Mouse (Mus musculus) CH12.LX (cell line): ENCODE measurements around the gene Hnrnpll. TPM values are rescaled to one million over a fixed set of nuclear protein-coding genes. Genes with fewer than 3 reads are reported as not detected.
A peak's percentile ranks its signal among the peaks of the same experiment; 100 is the strongest.

ENCODE experiments used
- DNase-seq: peaks from one replicate; pipeline ENCODE4 v3.0.0-alpha.2; 2013; ENCODE audit errors: extremely low read depth
- H3K27ac ChIP-seq: 2 replicates; pipeline ENCODE4 v1.5.1; 2012; ENCODE audit warnings: low read depth, mild to moderate bottlenecking, control low read depth, moderate library complexity; ENCODE audit not compliant: insufficient read depth
- H3K27me3 ChIP-seq: replicated peaks from 2 replicates; pipeline ENCODE3; 2012; ENCODE audit warnings: inconsistent platforms
- H3K36me3 ChIP-seq, 2 experiments: replicated peaks in 1 of 2; 2 replicates each; pipeline versions ENCODE3 to v1.6.1; 2012; ENCODE audit warnings: inconsistent platforms in 1 of 2, low read length in 1 of 2, mild to moderate bottlenecking in 1 of 2, mixed read lengths in 1 of 2, moderate library complexity in 1 of 2; ENCODE audit not compliant: control insufficient read depth in 1 of 2, insufficient read depth in 1 of 2
- H3K4me1 ChIP-seq, 2 experiments: 2 replicates each; pipeline ENCODE4 v1.6.1; 2012; ENCODE audit warnings: inconsistent platforms in 1 of 2, moderate library complexity in 1 of 2; ENCODE audit not compliant: insufficient read depth in 2 of 2, control insufficient read depth in 1 of 2
- H3K4me2 ChIP-seq: 2 replicates; pipeline ENCODE4 v1.6.1; 2012; ENCODE audit warnings: low read depth, mild to moderate bottlenecking, control low read depth; ENCODE audit not compliant: poor library complexity, insufficient read depth, severe bottlenecking
- H3K4me3 ChIP-seq, 3 experiments: fragments of 150-350 bp in 1 of 3; sonication (generic) in 1 of 3; replicated peaks in 1 of 3; 2 replicates each; pipeline versions ENCODE3 to v1.5.1; 2011 to 2012; ENCODE audit warnings: low read depth in 2 of 3, low read length in 2 of 3, mild to moderate bottlenecking in 2 of 3, moderate library complexity in 2 of 3, control low read depth in 1 of 3, improper control_type of control experiment in 1 of 3, inconsistent platforms in 1 of 3, mixed read lengths in 1 of 3; ENCODE audit not compliant: poor library complexity in 1 of 3
- H3K79me2 ChIP-seq: replicated peaks from 2 replicates; pipeline ENCODE4 v1.6.1; 2012; ENCODE audit warnings: mild to moderate bottlenecking, moderate library complexity; ENCODE audit not compliant: control insufficient read depth, poor library complexity, insufficient read depth, severe bottlenecking; ENCODE audit errors: extremely low read depth
- H3K9ac ChIP-seq: 2 replicates; pipeline ENCODE4 v1.6.1; 2012; ENCODE audit warnings: low read depth, mild to moderate bottlenecking, control low read depth, moderate library complexity; ENCODE audit not compliant: insufficient read depth
- H3K9me3 ChIP-seq: replicated peaks from 2 replicates; pipeline ENCODE3; 2012; ENCODE audit warnings: low read length, inconsistent platforms, mixed read lengths
- BHLHE40 ChIP-seq: IDR thresholded peaks from 2 replicates; pipeline ENCODE4 v1.6.1; 2011; ENCODE audit warnings: mild to moderate bottlenecking, low read depth, low read length, improper control_type of control experiment
- CHD1 ChIP-seq: IDR thresholded peaks from 2 replicates; pipeline ENCODE4 v1.6.1; 2012; ENCODE audit warnings: low read depth, low read length, improper control_type of control experiment, inconsistent platforms
- EP300 ChIP-seq: IDR thresholded peaks from 2 replicates; pipeline ENCODE4 v1.6.1; 2011; ENCODE audit warnings: low read length, improper control_type of control experiment
- ETS1 ChIP-seq: conservative IDR thresholded peaks from 2 replicates; pipeline ENCODE4 v1.6.1; 2012; ENCODE audit warnings: low read depth, mild to moderate bottlenecking, inconsistent platforms, low read length, improper control_type of control experiment, moderate library complexity
- HCFC1 ChIP-seq: IDR thresholded peaks from 2 replicates; pipeline ENCODE4 v1.6.1; 2012; ENCODE audit warnings: low read depth, mild to moderate bottlenecking, inconsistent platforms, low read length, improper control_type of control experiment
- JUN ChIP-seq: IDR thresholded peaks from 2 replicates; pipeline ENCODE4 v1.6.1; 2011; ENCODE audit warnings: low read depth, mild to moderate bottlenecking, low read length, improper control_type of control experiment, moderate library complexity; ENCODE audit not compliant: insufficient read depth
- KAT2A ChIP-seq: IDR thresholded peaks from 2 replicates; pipeline ENCODE4 v1.6.1; 2012; ENCODE audit warnings: low read length, improper control_type of control experiment, inconsistent platforms; ENCODE audit not compliant: insufficient replicate concordance
- MAFK ChIP-seq: IDR thresholded peaks from 2 replicates; pipeline ENCODE4 v1.6.1; 2011; ENCODE audit warnings: low read length, improper control_type of control experiment; ENCODE audit not compliant: insufficient replicate concordance
- MAX ChIP-seq: IDR thresholded peaks from 2 replicates; pipeline ENCODE4 v1.6.1; 2011; ENCODE audit warnings: low read length, improper control_type of control experiment
- MAZ ChIP-seq: IDR thresholded peaks from 2 replicates; pipeline ENCODE4 v1.6.1; 2012; ENCODE audit warnings: low read depth, mild to moderate bottlenecking, inconsistent platforms, low read length, improper control_type of control experiment, moderate library complexity
- MEF2A ChIP-seq: IDR thresholded peaks from 2 replicates; pipeline ENCODE4 v1.6.1; 2014; ENCODE audit warnings: low read depth, mild to moderate bottlenecking, inconsistent platforms, low read length, improper control_type of control experiment, borderline replicate concordance
- MXI1 ChIP-seq: IDR thresholded peaks from 2 replicates; pipeline ENCODE4 v1.6.1; 2011; ENCODE audit warnings: mild to moderate bottlenecking, low read depth, low read length, improper control_type of control experiment
- MYC ChIP-seq: IDR thresholded peaks from 2 replicates; pipeline ENCODE4 v1.6.1; 2011; ENCODE audit warnings: low read depth, mild to moderate bottlenecking, improper control_type of control experiment, low read length
- NELFE ChIP-seq: IDR thresholded peaks from 2 replicates; pipeline ENCODE4 v1.6.1; 2011; ENCODE audit warnings: low read depth, low read length, improper control_type of control experiment
- NRF1 ChIP-seq: IDR thresholded peaks from 2 replicates; pipeline ENCODE4 v1.6.1; 2014; ENCODE audit warnings: low read depth, mild to moderate bottlenecking, inconsistent platforms, low read length, improper control_type of control experiment, moderate library complexity
- PAX5 ChIP-seq: IDR thresholded peaks from 2 replicates; pipeline ENCODE4 v1.6.1; 2012; ENCODE audit warnings: low read length, inconsistent platforms, mixed read lengths
- POLR2A ChIP-seq: IDR thresholded peaks from 2 replicates; pipeline ENCODE4 v1.6.1; 2011; ENCODE audit warnings: low read depth, mild to moderate bottlenecking, improper control_type of control experiment, low read length
- RAD21 ChIP-seq: IDR thresholded peaks from 2 replicates; pipeline ENCODE4 v1.6.1; 2011; ENCODE audit warnings: low read depth, mild to moderate bottlenecking, low read length, improper control_type of control experiment, moderate library complexity
- RCOR1 ChIP-seq: conservative IDR thresholded peaks from 2 replicates; pipeline ENCODE4 v1.6.1; 2012; ENCODE audit warnings: low read depth, mild to moderate bottlenecking, inconsistent platforms, low read length, improper control_type of control experiment
- SIN3A ChIP-seq: IDR thresholded peaks from 2 replicates; pipeline ENCODE4 v1.6.1; 2012; ENCODE audit warnings: low read length, improper control_type of control experiment, inconsistent platforms
- SMC3 ChIP-seq: IDR thresholded peaks from 2 replicates; pipeline ENCODE4 v1.6.1; 2011; ENCODE audit warnings: low read depth, low read length, improper control_type of control experiment
- TBP ChIP-seq: conservative IDR thresholded peaks from 2 replicates; pipeline ENCODE4 v1.6.1; 2011; ENCODE audit warnings: low read depth, low read length, improper control_type of control experiment
- TCF12 ChIP-seq: IDR thresholded peaks from 2 replicates; pipeline ENCODE4 v1.6.1; 2014; ENCODE audit warnings: low read depth, mild to moderate bottlenecking, inconsistent platforms, low read length, improper control_type of control experiment
- USF2 ChIP-seq: conservative IDR thresholded peaks from 2 replicates; pipeline ENCODE4 v1.6.1; 2011; ENCODE audit warnings: low read depth, low read length, improper control_type of control experiment
- ZKSCAN1 ChIP-seq: IDR thresholded peaks from 2 replicates; pipeline ENCODE4 v1.6.1; 2012; ENCODE audit warnings: low read depth, inconsistent platforms, low read length, improper control_type of control experiment, borderline replicate concordance
- dilution Hi-C: fragments of 300-500 bp; cut with MboI; formaldehyde crosslinking; loops from 2 replicates; pipeline ENCODE4 v1.14.3; 2020; ENCODE audit warnings: low sequenced_read_pairs; ENCODE audit not compliant: extremely low pct_unique_long_range_greater_than_20kb, extremely low pct_ligation_motif_present
- in situ Hi-C: fragments of 300-500 bp; cut with MboI; formaldehyde crosslinking; loops from 3 replicates; pipeline ENCODE4 v1.14.3; 2019; ENCODE audit warnings: low sequenced_read_pairs, low pct_ligation_motif_present, low pct_unique_long_range_greater_than_20kb, mixed read lengths
- polyA plus RNA-seq: library from polyadenylated mRNA; unstranded; fragments of >175 nt; gene quantifications from 2 replicates; pipeline ENCODE4 v1.2.1, GENCODE M21; 2012; ENCODE audit warnings: low read depth; ENCODE audit not compliant: insufficient read length
- total RNA-seq, 2 experiments: library from RNA; depleted of rRNA; stranded (reverse); fragments of 300-350 nt in 1 of 2; fragments of >200 nt in 1 of 2; gene quantifications; 2 replicates each; pipeline ENCODE4 v1.2.3; 2012 to 2014

The Hnrnpll gene
- total and polyA plus RNA-seq, 3 experiments: 14.4 to 24.1 (median 22.3) TPM

DNA sequence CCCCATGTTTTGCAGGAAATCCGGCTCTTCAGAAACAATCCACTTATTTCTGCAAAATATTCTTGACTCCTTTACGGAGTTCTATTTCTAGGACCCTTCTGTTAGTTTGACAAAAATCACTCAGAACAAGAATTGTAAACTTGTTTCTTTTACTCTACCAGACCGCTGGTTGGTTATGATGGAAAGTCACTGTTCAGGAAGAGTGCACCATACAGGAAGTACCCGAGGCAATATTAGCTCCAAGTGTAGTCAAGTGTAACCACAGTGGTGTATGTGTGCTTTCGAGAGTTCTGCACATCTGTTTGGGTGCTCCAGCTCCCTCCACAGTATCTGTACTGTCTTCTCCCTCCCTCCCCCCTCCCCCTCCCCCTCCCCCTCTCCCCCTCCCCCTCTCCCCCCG, 5.1 kb upstream of the Hnrnpll start (continued):
- no peak for TF ChIP-seq CHD1
- TF ChIP-seq MAFK: peak; percentile 93
- TF ChIP-seq TBP: no peak
- TF ChIP-seq MAX: 0 out of 2 replicates have a peak, but pooled peaks have one; percentile 67
- no peak for TF ChIP-seq RAD21
- TF ChIP-seq USF2: no peak
- TF ChIP-seq ZKSCAN1: no peak
- TF ChIP-seq, all 38 proteins: peak for 21

DNA sequence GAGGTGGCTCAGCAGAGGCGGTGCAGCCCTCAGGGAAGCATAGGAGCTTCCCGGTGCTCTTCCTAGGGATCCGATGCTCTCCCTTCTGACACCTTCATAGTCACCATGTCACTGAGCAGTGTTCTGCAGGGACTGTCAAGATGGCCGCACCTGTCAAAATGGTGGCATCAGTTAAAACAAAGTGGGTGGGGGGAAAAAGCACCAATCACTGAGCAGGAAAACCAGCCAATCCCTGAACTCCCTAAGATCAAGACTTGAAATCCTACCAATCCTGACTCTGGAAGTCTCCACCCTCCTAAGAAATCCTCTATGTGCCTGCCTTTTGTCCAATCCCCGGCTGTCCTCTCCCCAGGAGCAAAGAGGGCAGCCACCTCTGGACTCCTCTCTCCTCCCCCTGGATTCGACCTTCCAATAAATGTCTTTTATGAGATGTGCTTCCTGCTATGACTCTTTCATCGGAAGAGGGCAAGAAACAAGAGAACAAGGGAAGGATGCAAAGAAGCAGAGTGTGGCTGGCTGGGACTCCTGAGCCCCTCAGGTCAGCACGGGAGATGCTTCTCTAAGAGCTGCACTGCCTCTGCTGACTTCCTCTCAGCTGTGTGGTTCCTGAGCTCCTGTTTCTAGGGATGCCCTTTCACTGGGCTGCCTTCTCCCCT, 1.8 kb upstream of the Hnrnpll start:
- H3K36me3 ChIP-seq: no peaks in the 10 kb centered on the region
- peaks cover 3 to 27% of the 10 kb centered on the region in 2 experiments; a peak in 3 of 4 replicates for H3K4me1 ChIP-seq
- H3K4me2 ChIP-seq: no peak overlapping the region
- no peak overlapping the region for H3K27ac ChIP-seq
- no peak overlapping the region for H3K9ac ChIP-seq
- dilution Hi-C loops: no loop called here
- no peak overlapping the region for H3K4me3 ChIP-seq
- in situ Hi-C loops: loop anchor here (5.0 kb wide), 1 partner anchor 108 kb away; no protein-coding TSS in a partner anchor
- TF ChIP-seq NRF1 (peak; percentile 48; the same call in 1 of the 2 replicates), BHLHE40 (no peak), MYC (no peak), JUN (no peak)
- H3K27me3 ChIP-seq: peaks cover 65% of the 10 kb centered on the region
- peaks cover 23% of the 10 kb centered on the region for H3K79me2 ChIP-seq
- H3K9me3 ChIP-seq: peaks cover 5% of the 10 kb centered on the region
- peak; percentile 12 for DNase-seq

DNA sequence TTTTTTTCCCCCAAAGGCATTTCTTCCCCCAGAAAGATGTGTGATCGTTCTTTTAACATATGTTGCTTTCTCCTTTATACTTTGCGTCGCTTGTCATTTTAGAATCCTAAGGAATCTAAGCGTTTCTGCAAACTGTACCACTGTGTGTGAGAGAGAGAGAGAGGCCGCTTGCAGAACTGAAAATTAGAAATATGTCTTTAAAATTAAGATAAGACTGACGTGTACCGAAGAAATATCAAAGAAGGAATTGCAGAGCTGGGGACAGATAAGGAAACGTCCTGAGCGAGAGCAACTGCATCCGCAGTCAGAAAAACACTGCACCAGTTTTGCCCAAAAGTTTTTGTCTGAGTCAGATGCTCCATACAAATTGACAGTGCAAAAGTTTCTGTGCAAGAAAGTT, 1.3 kb upstream of the Hnrnpll start:
- H3K4me3 ChIP-seq: no peak overlapping the region
- H3K9me3 ChIP-seq: peaks cover 4% of the 10 kb centered on the region
- in situ Hi-C loops: loop anchor here (5.0 kb wide), 1 partner anchor 109 kb away; no protein-coding TSS in a partner anchor
- no peak overlapping the region for H3K27ac ChIP-seq
- no peak for DNase-seq
- no peak for TF ChIP-seq MXI1
- TF ChIP-seq RCOR1: no peak
- TF ChIP-seq TCF12: no peak
- no peak for TF ChIP-seq HCFC1
- no peak for TF ChIP-seq MYC
- no peak for TF ChIP-seq MAZ
- no peak for TF ChIP-seq JUN
- no peak for TF ChIP-seq USF2
- TF ChIP-seq KAT2A: no peak
- no peak for TF ChIP-seq ZKSCAN1
- TF ChIP-seq NRF1: no peak
- no peak for TF ChIP-seq RAD21
- no peak for TF ChIP-seq MEF2A
- TF ChIP-seq SMC3: no peak
- no peak for TF ChIP-seq NELFE
- no peak for TF ChIP-seq POLR2A
- TF ChIP-seq EP300: no peak
- no peak for TF ChIP-seq ETS1
- TF ChIP-seq SIN3A: no peak
- TF ChIP-seq PAX5: no peak
- no peak overlapping the region for H3K4me2 ChIP-seq
- H3K4me1 ChIP-seq: peaks cover 3 to 27% of the 10 kb centered on the region in 2 experiments; a peak in 3 of 4 replicates
- no peaks in the 10 kb centered on the region for H3K36me3 ChIP-seq
- dilution Hi-C loops: no loop called here
- H3K27me3 ChIP-seq: peaks cover 62% of the 10 kb centered on the region
- peaks cover 25% of the 10 kb centered on the region for H3K79me2 ChIP-seq
- H3K9ac ChIP-seq: no peak overlapping the region
